Mouse (Mus musculus): ENCODE measurements around the gene Ckb.
A peak's percentile ranks its signal among the peaks of the same experiment; 100 is the strongest.
"Not testable (repeated sequence)": the region's sequence is repeated elsewhere in the genome, so short reads cannot be mapped to it uniquely, and the experiment has no call there.

Ckb gene

GRCm38 (mm10) chr12:111672176-111672575 lies at the start of gene Ckb:
Gene Ckb, minus strand, starts transcription at chr12:111672338.
- DNase-seq (ENCODE audit: low read depth, low spot score): no peak

GRCm38 (mm10) chr12:111720222-111720621 lies 48.1 kb upstream of the Ckb start:
- no peak for DNase-seq (ENCODE audit: low read depth, low spot score)

DNA sequence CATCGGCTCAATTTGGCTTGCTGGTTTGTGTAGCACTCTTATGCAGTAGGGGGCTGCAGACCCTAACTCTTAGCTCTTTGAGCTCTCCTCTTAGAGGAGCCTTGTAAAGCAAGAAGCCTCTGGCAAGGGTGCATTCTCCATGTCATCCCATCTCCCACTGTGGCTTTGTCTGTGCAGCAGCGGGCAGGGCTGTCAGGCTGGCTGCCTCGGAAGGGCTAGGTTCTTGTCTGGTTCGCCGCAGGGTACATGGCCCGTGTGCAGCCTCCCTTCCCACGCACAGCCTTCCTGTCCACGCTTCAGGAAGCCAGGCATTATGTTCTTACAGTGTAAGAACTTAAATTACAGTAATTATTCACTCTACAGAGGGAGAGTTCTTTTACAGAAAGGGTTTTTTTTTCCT lies 46.5 kb upstream of the Ckb start:
- no peak for DNase-seq (ENCODE audit: low read depth, low spot score)

DNA sequence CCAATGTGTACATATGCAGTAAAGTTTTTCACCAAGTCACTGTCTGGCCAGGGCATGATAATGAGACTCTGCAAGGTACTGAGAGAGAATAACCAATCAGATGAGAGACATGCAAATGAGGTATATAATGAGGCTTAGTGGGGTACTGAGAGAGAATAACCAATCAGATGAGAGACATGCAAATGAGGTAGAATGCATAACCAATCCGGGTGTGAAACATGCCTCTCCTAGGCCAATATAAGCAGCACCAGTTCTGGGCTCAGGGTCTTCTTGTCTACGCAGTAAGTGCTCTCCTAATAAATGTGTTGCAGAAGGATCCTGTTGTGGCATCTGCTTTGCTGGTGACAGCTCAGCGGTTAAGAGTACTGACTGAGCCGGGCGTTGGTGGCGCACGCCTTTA lies 44.4 kb upstream of the Ckb start:
- DNase-seq (ENCODE audit: low read depth, low spot score): no peak

- not testable (repeated sequence) for DNase-seq (ENCODE audit: low read depth, low spot score)
These were observed 41.7 kb upstream of the Ckb start for GRCm38 (mm10) chr12:111713880-111714279.

DNA sequence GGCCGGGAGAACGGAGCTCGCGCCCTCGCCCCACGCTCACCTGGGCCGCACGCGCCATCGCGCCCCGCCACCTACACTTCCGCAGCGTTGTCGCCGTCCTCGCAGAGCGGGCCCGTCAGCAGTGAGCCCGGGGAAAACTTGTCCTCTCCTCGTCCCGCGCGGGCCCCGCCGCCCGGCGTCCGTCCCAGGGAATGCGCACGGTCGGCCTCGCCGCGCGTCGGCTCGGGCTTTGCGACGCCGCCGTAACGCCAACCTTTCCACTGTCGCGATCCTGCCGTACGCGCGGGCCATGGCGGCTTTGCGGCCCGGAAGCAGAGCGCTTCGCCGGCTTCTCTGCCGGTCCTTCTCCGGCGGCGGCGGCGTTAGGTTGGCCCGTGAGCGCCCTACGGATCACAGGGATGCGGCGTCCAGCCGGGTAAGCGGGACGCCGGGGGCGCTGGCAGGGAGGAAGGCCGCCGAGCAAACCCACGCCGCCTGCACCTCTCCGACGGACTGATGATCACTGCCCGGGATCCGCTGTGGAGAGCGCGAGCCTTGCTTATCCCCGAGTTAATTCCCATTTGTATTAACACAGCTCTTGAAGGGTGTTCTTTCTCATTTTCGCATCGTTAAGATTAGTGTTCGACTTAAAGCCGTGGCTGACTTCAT lies 41.0 kb upstream of the Ckb start, which contains the start of the genes Bag5 and Apopt1:
Gene Bag5, minus strand, starts transcription at position 254 of the 648 bp plus-strand sequence.
Gene Apopt1, plus strand, starts transcription at position 258 of the 648 bp plus-strand sequence.
- DNase-seq (ENCODE audit: low read depth, low spot score): peak; percentile 74

GRCm38 (mm10) chr12:111712476-111712875 lies 40.3 kb upstream of the Ckb start:
- peak; percentile 49 for DNase-seq (ENCODE audit: low read depth, low spot score)

DNA sequence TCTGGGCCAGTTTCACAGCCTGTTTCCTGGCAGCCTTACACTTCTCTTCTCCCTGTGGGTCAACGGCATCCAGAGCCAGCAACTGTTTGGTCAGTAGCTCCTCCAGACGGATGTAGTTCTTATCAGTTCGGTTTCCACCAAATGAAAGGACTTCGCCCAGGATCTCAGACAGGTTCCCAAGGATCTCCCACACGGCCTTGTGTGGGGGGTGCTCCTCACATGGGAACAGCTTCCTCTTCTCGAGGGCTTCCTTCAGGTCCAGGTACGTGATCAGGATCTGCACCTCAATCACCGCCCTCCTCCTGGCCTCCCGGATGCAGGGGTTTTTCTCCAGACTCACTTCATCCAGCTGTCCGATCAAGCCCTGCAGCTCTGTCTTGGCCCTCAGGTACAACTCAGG lies 38.0 kb upstream of the Ckb start:
- no peak for DNase-seq (ENCODE audit: low read depth, low spot score)

GRCm38 (mm10) chr12:111708181-111708580 lies 36.0 kb upstream of the Ckb start:
- DNase-seq (ENCODE audit: low read depth, low spot score): no peak

GRCm38 (mm10) chr12:111705186-111705973 lies 33.2 kb upstream of the Ckb start:
- peak; percentile 78 for DNase-seq (ENCODE audit: low read depth, low spot score)

DNA sequence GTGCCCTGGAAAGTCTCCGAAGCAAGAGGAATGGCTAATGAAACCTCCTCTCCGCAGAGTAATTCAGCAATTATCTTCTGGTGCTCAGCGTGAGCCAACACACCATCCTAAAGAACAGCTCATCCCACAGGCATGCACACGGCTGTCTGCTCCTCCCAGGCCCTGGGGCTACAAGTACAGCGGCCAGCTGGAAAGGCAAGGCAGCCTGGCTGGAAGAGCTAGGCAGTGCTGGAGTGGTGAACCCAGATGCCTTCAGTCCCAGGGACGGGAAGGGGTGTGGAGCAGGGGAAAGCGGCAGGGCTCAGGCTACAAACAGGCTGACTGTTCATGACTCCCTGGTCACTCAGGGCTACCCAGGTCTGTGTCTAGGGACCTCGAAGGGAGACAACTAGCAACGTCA lies 32.5 kb upstream of the Ckb start:
- peak; percentile 98 for DNase-seq (ENCODE audit: low read depth, low spot score)

DNA sequence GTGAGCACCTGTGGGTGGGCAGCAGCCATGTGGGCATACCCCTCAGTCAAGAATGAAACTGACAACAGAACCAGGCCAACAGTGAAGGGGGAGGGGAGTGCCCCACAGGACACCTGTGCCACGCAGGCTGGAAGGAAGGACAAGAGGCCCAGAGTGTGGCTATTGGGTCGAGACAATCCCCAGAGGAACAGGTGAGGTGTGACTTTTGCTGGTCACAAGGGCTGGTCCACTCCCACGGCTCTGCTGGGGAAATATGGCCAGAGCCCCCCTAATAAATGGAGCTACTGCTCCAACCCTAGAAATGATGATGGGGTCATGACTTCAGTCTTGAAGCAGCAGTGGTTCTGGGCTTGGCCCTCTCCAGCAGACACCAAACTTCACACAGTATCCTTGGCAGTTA lies 31.2 kb upstream of the Ckb start:
- no peak for DNase-seq (ENCODE audit: low read depth, low spot score)

DNA sequence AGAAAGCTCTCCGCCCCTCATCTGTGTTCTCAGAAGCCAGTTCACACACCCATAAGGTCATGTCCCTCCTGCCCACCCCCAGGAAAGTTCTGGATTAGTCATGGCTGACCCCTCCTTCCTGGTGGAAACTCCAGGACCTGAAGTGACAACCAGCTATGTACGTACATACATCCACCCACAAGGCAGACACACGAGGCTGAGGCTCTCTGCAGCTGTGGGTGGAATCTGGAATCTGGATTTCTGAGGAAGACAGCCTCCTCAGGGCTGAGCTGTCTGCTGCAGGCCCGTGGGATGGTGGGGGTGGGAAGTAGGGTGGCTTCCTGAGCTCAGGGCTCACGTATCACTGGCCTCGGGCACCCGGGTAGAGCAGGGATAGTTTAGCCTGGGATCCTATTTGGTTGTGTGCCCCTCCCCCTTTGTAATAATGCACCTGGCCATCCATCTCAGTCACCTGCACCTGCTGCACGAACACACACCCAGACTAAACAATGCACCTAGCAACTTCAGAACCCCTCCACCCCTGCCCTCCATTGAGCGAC lies 28.9 kb upstream of the Ckb start:
- DNase-seq (ENCODE audit: low read depth, low spot score): peak; percentile 65

DNA sequence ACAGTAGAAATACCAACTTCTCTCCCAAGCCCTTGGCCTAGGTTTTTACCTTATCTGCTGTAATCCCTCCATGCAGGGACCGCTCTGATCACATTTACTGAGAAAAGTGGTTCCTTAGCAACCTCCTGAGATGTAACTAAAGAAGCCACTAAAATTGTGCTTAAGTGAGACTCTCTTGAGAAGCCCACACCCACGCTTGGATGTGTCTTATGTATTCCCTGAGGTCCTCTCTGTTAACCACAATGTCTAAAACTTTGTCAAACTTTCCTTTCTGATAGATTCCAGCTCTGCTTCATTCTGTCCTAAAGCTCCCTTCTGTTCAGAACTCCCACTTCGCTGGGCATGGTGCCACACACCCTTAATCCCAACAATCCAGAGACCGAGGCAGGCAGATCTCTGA lies 27.4 kb upstream of the Ckb start:
- no peak for DNase-seq (ENCODE audit: low read depth, low spot score)

DNA sequence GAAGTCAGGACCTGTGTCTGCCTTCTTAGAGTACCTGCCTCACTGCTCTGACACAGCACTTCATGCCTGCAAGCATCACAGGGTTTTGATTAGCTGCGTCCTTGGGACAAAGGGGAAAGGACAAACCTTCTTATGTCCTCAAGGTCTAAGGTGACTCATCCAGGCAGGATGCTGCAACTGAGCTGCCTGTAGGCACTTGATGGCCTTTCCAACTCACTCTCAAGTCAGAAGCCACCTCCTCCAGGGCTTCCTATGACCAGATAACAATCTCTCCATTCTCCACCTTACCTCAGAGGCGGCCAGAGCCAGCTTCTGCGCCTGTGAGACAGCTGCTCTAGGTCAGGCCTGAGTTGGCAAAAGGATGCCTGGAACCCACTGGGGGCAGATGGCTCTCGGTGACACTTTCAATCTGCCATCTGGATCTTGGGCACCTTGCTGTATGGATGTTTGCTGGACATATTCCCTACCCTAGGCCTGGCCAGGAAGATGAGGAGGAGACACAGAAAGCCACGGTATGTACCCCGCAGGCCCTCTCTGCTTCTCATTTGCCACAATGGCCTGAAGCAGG lies 26.3 kb upstream of the Ckb start:
- no peak for DNase-seq (ENCODE audit: low read depth, low spot score)

DNA sequence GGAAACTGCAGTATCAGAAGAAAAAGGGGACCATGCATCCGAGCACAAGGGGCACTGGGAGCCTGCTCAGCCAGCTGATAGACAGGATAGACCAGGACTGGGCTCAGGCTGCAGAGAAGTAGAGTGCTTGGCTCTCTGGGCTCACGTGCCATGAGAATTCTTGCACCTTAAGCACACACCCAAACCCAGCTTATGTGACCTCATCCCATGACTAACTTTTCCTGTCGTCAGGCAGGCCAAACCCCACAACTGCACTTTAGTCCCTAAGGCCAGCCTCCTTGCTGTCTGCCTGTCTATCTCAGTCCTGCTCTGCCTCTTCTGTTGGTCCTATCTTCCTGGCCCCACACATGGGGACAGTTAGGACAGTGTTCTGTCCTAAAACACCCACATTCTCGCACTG lies 25.6 kb upstream of the Ckb start:
- peak; percentile 41 for DNase-seq (ENCODE audit: low read depth, low spot score)

- peak; percentile 83 for DNase-seq (ENCODE audit: low read depth, low spot score)
These were observed 24.1 kb upstream of the Ckb start for GRCm38 (mm10) chr12:111696239-111696638.

DNA sequence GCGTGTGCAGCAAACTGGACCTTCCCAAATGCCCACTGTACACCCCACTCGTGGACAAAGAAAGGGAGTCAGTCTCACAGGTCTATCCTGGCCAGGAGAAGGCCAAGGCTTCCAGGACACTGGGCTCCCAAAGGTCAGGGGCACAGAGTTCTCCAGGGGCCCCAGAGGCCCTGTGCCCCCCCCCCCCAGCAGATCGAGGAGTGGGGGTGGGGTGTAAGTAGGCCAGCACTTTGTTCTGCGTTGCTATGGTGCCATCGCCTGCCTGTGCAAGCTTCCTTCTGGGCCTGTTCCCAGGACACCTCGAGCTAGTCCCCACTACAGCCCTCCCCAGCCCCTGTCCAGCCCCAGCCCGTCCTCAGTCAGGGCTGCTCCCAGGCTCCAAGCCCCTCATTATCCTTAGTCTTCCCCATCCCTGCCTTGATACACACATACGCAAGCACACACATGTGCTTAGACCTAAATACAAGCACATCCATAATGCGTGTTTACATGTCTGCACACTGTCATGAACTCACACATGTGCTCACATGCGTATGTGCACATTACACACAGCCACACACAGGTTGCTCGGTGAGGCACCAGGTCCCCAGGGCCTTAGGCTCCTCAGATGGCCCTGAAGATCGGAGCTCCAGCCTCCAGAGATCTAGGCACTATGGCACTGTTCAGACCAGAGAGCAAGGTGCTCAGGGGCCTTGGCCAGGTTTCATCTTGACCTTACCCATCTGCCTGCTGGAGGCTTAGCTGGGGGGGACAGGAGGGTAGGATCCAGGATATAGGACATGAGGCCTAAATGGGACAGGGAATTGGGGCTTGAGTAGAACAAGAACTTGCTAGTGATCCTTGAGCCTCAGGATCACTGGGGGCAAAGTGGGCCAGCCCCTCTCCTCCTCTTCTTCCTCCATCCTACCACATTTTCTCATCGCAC lies 23.0 kb upstream of the Ckb start:
- no peak for DNase-seq (ENCODE audit: low read depth, low spot score)

DNA sequence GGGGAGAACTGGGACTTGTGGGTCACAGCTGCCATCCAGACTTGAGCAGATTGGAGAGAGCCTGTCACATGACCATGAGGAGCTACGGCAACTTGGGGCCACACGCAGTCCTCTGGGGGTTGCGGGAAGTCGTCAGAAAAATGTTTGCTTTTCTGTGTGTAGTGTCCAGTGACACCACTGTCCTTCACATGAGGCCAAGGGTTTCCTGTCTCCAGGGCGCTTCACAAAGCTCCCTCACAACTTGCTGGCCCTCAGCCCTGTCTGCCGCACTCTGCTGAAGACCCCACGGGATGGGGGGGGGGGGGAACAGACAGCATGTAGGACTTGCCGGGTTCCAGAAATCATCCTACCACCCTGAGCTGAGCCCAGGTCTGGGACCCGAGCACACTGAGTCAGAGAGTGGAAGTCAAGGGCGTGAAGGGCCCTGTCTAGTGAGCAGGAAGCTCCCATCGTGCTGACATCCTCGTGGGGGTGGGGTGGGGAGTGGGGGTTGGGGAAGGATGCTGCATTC lies 22.2 kb upstream of the Ckb start:
- DNase-seq (ENCODE audit: low read depth, low spot score): no peak

GRCm38 (mm10) chr12:111693341-111694270 lies 21.5 kb upstream of the Ckb start:
- DNase-seq (ENCODE audit: low read depth, low spot score): no peak

Data from 3T3-L1 (cell line).